Mouse (Mus musculus): ENCODE measurements around the gene Gjc2. TPM values are rescaled to one million over a fixed set of nuclear protein-coding genes. Genes with fewer than 3 reads are reported as not detected.

Gene Gjc2
- polyA plus RNA-seq, 1 experiment from 2014 or later: 0.25 TPM

DNA sequence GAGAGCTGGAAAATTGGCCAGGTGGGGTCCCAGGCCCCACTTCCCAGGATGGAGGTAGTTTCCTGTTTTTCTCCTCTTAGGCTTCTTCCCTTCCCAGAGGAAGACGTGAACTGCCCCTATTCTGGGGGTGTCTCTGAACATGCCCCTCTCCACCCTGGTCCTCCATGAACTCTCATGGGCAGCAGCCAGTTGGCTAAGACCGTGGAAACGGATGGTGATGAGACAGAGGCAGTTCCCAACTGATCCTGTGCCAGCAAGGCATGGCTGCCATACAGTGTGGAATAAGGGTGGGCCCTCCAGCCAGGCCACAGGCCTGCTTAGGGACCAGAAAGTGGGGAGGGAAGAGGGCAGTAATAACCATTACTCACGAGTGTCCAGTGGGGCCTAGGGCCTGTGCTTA, 12.5 kb downstream of the Gjc2 start:
- H3K36me3 ChIP-seq: no peaks in the 10 kb centered on the region
- no peak overlapping the region for H3K27ac ChIP-seq
- H3K27me3 ChIP-seq: peaks cover 30% of the 10 kb centered on the region
- no peaks in the 10 kb centered on the region for H3K9me3 ChIP-seq
- WGBS: 68% methylated on average over 4 of the region's 4 CpGs
- H3K4me2 ChIP-seq (replicated peaks): no peak overlapping the region
- no peak for ATAC-seq (ENCODE audit: low FRiP score, low read depth)
- H3K9ac ChIP-seq: no peak overlapping the region
- H3K4me1 ChIP-seq: no peaks in the 10 kb centered on the region
- no peak overlapping the region for H3K4me3 ChIP-seq

DNA sequence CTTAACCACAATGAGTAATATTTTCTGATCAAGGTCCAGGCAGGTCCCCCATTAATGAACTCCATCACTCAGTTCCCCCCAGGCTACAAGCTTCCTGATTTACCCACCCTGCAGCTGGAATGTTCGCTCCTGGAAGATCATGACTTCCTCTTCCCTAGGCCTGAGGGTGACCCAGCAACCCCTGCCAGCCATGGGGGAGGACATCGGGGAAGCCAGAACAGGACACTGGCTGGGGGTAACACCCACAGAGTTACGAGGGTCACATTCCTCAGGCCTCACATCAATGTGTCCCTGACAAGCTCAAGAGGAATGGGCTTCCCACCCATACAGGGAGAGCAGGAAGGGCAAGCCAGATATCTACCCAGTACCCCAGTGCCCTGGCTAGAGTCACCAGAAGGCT, 13.2 kb downstream of the Gjc2 start:
- no peak for ATAC-seq (ENCODE audit: low FRiP score, low read depth)
- WGBS: 48% methylated on average over 3 of the region's 3 CpGs

DNA sequence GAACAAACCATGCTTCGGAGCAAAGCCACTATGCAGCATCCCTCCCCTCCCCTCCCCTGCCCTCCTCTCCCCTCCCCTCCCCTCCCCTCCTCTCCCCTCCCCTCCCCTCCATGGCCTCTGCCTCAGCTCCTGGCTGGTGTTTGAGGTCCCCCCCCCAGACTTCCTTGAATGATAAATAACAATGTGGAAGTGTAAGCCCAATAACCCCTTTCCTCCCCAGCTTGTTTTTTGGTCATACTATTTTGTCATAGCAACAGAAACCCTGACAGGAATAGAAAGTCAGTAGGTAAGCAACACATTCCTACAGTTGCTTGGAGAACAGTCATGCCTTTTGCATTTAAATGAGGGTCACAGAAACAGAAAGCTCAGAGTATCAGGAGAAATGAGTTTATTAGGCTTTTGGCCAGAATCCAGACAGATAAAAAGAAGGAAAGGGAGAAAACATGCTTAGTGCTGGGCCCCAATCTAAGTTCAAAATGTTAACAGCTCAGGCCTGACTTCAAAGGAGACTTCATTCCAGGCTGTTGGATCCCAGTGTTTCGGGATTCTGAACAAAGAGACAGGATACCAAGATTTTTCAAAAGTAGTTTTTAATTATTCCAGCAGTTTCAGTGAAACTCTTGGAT, 17.3 kb downstream of the Gjc2 start:
- WGBS: 74% methylated on average over 2 of the region's 2 CpGs
- H3K4me3 ChIP-seq: no peak overlapping the region
- H3K36me3 ChIP-seq: no peaks in the 10 kb centered on the region
- no peak overlapping the region for H3K27ac ChIP-seq
- no peak overlapping the region for H3K4me2 ChIP-seq (replicated peaks)
- no peaks in the 10 kb centered on the region for H3K9me3 ChIP-seq
- no peak overlapping the region for H3K9ac ChIP-seq
- H3K4me1 ChIP-seq: peaks cover 12% of the 10 kb centered on the region
- no peaks in the 10 kb centered on the region for H3K27me3 ChIP-seq
- no peak for ATAC-seq (ENCODE audit: low FRiP score, low read depth)

More for the DNA sequence above, 13.2 kb downstream of the Gjc2 start:
- Histone ChIP-seq H3K36me3 (no peaks in the 10 kb centered on the region), H3K27me3 (peaks cover 23% of the 10 kb centered on the region), H3K27ac (no peak overlapping the region), H3K4me2 (replicated peaks) (no peak overlapping the region), H3K9me3 (no peaks in the 10 kb centered on the region), H3K9ac (0 out of 2 replicates have a peak overlapping the region, but pooled peaks have one; percentile 8), H3K4me3 (no peak overlapping the region), H3K4me1 (no peaks in the 10 kb centered on the region)

DNA sequence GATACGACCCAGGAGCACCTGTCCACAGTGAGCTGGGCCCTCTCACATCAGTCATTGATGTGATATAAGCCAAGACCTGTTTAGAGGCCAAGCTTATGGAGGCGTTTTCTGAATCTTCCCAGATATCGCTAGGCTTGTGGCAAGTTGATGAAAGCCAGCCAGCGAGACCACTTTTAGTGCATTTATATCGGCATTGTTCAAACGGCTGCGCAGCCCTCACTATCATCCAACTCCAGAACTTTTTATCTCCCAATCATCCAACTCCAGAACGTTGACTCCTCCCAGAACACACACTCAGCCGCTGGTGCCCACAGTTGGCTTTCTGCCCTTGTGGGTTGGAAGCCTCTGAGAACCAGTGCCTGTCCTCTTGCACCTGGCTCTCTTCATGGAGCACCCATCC, 18.6 kb downstream of the Gjc2 start:
- no peaks in the 10 kb centered on the region for H3K36me3 ChIP-seq
- 78% methylated on average over 9 of the region's 9 CpGs for WGBS
- H3K4me2 ChIP-seq (replicated peaks): peak overlapping the region; percentile 73
- H3K9me3 ChIP-seq: no peaks in the 10 kb centered on the region
- H3K4me3 ChIP-seq: peak overlapping the region; percentile 66
- no peak for ATAC-seq (ENCODE audit: low FRiP score, low read depth)
- H3K27me3 ChIP-seq: no peaks in the 10 kb centered on the region
- H3K4me1 ChIP-seq: peaks cover 12% of the 10 kb centered on the region
- no peak overlapping the region for H3K27ac ChIP-seq
- no peak overlapping the region for H3K9ac ChIP-seq

DNA sequence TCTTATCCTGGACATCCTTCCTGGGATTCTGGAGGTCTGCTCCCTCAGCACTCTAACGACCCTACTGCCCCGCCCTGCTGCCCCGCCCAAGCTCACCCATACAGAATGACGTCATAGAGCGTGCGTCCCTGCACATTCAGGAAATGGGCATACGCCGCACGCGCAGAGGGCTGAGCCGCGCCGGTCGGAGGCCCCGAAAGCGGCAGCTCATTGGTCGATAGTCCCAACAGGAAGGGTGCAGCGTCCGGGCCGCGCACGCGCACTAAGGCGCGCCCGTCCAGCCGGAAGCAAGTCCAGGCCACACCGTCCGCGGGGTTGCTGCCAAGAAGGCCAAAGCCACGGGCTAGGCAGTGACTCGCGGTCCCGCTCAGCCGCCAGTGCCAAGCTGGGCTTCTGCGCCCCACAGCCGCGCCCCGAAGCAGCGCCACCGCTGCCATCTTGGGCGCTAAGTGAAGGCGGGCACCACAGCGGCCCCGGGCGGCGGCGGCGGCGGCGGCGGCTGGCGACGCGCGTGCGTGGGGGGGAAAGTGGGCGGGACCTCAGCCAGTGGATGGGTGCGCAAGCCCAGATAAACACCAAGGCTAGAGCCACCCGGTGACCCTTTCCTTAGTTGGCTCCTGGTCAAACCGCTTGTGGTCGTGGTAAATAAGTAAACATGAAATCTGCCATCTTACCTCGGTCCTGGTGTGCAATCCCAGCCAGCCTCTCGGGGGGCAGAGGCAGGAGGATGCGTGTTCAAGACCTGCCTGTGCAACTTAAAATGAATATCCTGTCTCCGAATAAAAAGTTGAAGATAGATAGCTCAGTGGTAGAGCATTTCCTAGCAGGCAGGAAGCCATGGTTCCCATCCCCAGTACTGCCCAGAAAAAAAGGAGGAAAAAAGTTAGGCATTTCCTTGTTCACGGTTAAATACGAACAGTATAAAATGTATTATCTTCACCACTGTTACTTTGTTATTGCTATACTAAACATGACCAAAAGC, 19.5 kb downstream of the Gjc2 start, which contains the start of gene Iba57:
TSS of gene Iba57 (minus strand) at position 485 of the 982 bp plus-strand sequence.
- Histone ChIP-seq H3K27ac (peak within 1 kb of the TSS; percentile 97), H3K27me3 (no peaks in the 10 kb centered on the region), H3K9me3 (no peaks in the 10 kb centered on the region), H3K4me2 (replicated peaks) (peak within 1 kb of the TSS; percentile 73), H3K4me1 (peaks cover 12% of the 10 kb centered on the region), H3K9ac (peak within 1 kb of the TSS; percentile 82), H3K36me3 (peaks cover 4% of the 10 kb centered on the region), H3K4me3 (peak within 1 kb of the TSS; percentile 66)
- WGBS: 3% methylated on average over 67 of the region's 68 CpGs
- peak; percentile 98 for ATAC-seq (ENCODE audit: low FRiP score, low read depth)

DNA sequence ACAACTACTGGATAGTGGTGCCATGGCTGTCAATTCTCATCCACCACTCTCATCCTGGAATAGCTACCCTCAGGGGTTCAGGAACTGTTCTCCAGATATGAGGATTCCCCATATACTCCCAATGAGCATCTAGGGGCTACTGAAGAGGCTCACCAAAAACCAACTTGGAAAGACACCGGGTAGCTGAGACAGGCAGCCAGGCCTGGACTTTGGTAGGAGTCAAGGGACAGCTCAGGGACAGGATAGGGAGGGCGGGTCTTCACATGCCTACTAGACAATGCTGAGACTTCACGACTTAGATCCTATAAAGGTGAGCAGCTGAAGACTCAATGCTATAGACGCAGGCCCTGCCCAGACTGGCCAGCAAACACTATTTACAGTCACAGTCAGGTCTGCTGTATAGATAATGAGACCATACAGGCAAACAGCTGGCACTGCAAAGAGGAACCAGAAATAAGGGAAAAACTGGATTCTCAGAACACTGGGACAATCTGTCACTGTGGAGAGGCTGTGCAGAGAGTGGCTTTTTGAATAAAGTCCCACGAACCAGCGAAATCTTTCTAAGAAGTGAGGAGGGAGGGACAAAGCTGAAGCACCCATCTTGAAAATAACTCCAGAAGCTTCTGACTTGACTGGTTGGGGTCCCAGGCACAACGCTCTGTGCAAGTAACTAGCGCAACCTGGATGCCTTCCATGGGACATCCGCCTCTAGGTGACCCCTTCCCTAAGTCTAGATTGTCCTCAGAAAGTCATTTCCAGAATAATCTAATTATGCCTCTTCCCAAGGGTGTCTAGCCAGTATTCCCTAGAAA, 20.4 kb downstream of the Gjc2 start:
- Histone ChIP-seq H3K27me3 (no peaks in the 10 kb centered on the region), H3K9ac (peak overlapping the region; percentile 59), H3K36me3 (peaks cover 13% of the 10 kb centered on the region), H3K4me3 (peak overlapping the region; percentile 66), H3K4me2 (replicated peaks) (peak overlapping the region; percentile 73), H3K27ac (peak overlapping the region; percentile 48), H3K4me1 (peaks cover 12% of the 10 kb centered on the region), H3K9me3 (no peaks in the 10 kb centered on the region)
- no peak for ATAC-seq (ENCODE audit: low FRiP score, low read depth)
- 61% methylated on average over 9 of the region's 9 CpGs for WGBS

DNA sequence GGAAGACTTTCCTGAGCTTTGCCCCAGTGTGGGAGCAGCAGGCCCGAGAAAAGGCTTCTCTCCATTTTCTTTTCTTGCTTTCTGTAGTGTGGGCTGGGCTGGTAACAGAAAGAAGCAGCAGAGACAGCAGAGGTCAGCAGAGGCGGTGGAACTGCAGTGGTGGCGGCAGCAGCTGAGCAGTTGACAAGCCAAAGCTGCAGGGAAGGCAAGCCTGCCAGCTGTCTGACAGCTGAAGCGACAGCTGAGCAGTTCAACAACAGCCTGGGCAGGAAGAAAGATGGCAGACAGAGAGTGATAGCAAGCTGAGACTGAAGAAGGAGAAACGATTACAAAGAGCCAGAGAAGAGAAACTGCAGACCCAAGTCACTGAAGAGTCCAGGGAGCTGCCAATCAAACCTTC, 21.6 kb downstream of the Gjc2 start:
- H3K36me3 ChIP-seq: peaks cover 17% of the 10 kb centered on the region
- no peaks in the 10 kb centered on the region for H3K9me3 ChIP-seq
- no peaks in the 10 kb centered on the region for H3K27me3 ChIP-seq
- H3K4me3 ChIP-seq: no peak overlapping the region
- H3K4me2 ChIP-seq (replicated peaks): no peak overlapping the region
- H3K27ac ChIP-seq: no peak overlapping the region; the same call in 1 of the 2 replicates
- H3K9ac ChIP-seq: no peak overlapping the region; the same call in 1 of the 2 replicates
- H3K4me1 ChIP-seq: peaks cover 12% of the 10 kb centered on the region
- no peak for ATAC-seq (ENCODE audit: low FRiP score, low read depth)
- 76% methylated on average over 5 of the region's 5 CpGs for WGBS

DNA sequence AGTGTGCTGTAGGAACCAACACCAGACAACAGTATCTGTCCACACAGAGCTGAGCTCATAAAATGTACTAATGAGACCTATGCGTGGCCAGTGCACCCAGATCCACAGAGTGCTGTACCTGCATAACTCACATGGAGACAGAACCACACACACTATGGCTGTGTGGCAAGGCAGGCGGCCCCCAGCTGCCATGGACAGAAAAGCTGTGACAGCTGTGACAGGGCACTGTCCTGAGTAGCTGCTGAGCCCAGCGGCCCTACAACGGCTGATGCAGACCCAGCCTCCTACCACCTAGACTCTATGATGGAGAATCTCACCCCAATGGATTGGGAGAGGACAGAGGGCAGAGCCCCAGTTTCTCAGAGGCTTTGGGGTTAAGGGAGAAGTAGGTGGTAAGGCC, 23.5 kb downstream of the Gjc2 start:
- peaks cover 25% of the 10 kb centered on the region for H3K36me3 ChIP-seq
- H3K27me3 ChIP-seq: no peaks in the 10 kb centered on the region
- 90% methylated on average over 4 of the region's 4 CpGs for WGBS
- H3K4me1 ChIP-seq: peaks cover 12% of the 10 kb centered on the region
- H3K27ac ChIP-seq: no peak overlapping the region
- peak overlapping the region; percentile 25; the same call in 1 of the 2 replicates for H3K9ac ChIP-seq
- no peak for ATAC-seq (ENCODE audit: low FRiP score, low read depth)
- H3K4me2 ChIP-seq (replicated peaks): no peak overlapping the region
- no peaks in the 10 kb centered on the region for H3K9me3 ChIP-seq
- H3K4me3 ChIP-seq: no peak overlapping the region

DNA sequence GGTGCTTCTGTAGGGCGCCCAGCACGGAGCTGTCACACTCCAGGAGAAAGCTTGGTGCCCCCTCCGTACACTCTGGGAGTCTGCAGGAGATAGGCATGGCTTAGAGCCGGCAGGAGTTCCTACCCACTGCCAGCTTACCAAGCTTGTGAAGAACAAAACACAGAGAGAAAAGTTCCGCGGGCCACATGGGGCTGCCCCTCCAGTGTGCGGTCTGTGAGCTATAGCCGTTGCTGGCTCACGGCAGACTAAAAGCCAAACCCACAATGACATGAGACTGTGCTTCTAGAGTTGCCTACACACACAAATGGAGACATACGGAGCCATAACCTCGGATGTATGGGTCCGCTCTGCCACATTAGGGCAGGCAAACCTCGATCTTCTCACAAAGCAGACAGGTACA, 23.9 kb downstream of the Gjc2 start:
- Histone ChIP-seq H3K4me3 (no peak overlapping the region), H3K9me3 (no peaks in the 10 kb centered on the region), H3K4me2 (replicated peaks) (no peak overlapping the region), H3K36me3 (peaks cover 25% of the 10 kb centered on the region), H3K27ac (no peak overlapping the region), H3K4me1 (peaks cover 10% of the 10 kb centered on the region), H3K27me3 (no peaks in the 10 kb centered on the region), H3K9ac (no peak overlapping the region)
- no peak for ATAC-seq (ENCODE audit: low FRiP score, low read depth)
- WGBS: 94% methylated on average over 13 of the region's 13 CpGs

DNA sequence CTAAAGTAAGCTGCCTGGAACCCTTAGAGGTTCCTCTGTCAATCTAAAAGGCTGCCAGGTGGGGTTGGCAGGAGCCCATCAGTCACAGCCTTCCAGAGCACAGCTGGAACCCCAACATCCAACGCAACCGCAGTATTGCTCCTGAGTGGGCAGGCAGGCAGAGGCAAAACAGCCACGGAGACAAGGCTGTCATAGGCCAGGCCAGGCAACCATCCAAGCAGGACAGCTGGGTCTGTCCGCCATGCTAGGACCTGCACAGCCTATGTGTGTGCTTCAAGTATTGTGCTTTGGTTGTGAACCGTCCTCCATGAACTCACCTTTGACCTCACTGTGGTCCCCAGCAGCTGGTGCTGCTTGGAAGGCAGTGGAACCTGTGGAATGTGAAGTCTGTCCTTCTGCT, 27.1 kb downstream of the Gjc2 start:
- H3K27ac ChIP-seq: no peak overlapping the region
- H3K27me3 ChIP-seq: no peaks in the 10 kb centered on the region
- H3K4me2 ChIP-seq (replicated peaks): no peak overlapping the region
- no peaks in the 10 kb centered on the region for H3K4me1 ChIP-seq
- no peak overlapping the region for H3K9ac ChIP-seq
- WGBS: 85% methylated on average over 5 of the region's 5 CpGs
- no peaks in the 10 kb centered on the region for H3K9me3 ChIP-seq
- H3K4me3 ChIP-seq: no peak overlapping the region
- peaks cover 25% of the 10 kb centered on the region for H3K36me3 ChIP-seq
- no peak for ATAC-seq (ENCODE audit: low FRiP score, low read depth)

DNA sequence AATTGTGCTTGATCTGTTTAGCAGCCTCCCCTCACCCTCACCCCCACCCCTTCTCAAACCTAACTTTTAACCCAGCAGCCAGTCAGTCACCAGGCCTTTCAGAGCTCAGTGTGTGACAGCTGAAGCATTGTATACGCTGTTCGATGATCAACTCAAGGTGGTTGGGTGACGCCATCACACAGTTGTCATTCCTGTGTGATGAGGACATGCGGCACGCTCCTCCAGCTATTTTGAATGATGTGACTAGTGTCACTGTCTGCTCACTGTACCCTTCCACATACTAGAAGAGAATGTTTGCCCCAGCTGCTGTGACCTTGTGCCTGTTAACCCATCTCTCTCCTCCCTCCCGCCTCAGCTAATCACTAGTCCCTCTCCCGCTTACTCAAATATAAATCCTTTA, 28.8 kb downstream of the Gjc2 start:
- ATAC-seq (ENCODE audit: low FRiP score, low read depth): peak; percentile 61
- no peak overlapping the region for H3K4me2 ChIP-seq (replicated peaks)
- H3K27ac ChIP-seq: no peak overlapping the region
- 85% methylated on average over 7 of the region's 7 CpGs for WGBS
- peaks cover 25% of the 10 kb centered on the region for H3K36me3 ChIP-seq
- H3K4me3 ChIP-seq: no peak overlapping the region
- no peak overlapping the region for H3K9ac ChIP-seq
- H3K9me3 ChIP-seq: no peaks in the 10 kb centered on the region
- no peaks in the 10 kb centered on the region for H3K27me3 ChIP-seq
- no peaks in the 10 kb centered on the region for H3K4me1 ChIP-seq

DNA sequence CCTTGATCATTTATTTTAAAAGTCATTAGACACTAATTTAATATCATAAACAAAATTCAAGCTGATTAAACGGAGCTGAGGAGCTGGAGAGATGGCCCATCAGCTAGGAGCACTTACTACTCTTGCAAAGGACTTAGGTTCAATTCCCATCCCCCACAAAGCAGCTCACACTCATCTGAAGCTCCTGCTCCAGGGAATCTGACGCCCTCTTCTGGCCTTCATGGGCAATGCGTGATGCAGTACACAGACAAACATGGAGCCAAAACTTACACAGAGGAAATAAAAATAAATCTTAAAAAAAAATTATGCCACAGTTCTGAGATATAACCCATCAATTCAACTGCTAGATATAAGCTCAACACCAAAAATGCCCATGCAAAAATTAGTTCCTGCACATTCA, 31.3 kb downstream of the Gjc2 start:
- no peaks in the 10 kb centered on the region for H3K9me3 ChIP-seq
- H3K27me3 ChIP-seq: no peaks in the 10 kb centered on the region
- H3K4me2 ChIP-seq (replicated peaks): no peak overlapping the region
- ATAC-seq (ENCODE audit: low FRiP score, low read depth): no peak
- H3K4me1 ChIP-seq: no peaks in the 10 kb centered on the region
- 34% methylated on average over 3 of the region's 3 CpGs for WGBS
- no peak overlapping the region for H3K9ac ChIP-seq
- H3K4me3 ChIP-seq: no peak overlapping the region
- H3K27ac ChIP-seq: no peak overlapping the region
- peaks cover 11% of the 10 kb centered on the region for H3K36me3 ChIP-seq

Data from limb, embryonic 13.5 days (tissue).